Mouse (Mus musculus) heart, postnatal 4 days (tissue): Measurements from ENCODE around the gene Zfp771. TPM values are rescaled to one million over a fixed set of nuclear protein-coding genes. Genes with fewer than 3 reads are reported as not detected.

ENCODE experiments used
- DNase-seq: peaks from one replicate; pipeline ENCODE4 v3.0.0; 2021
- total RNA-seq, 2 experiments: library from RNA; stranded (reverse); gene quantifications; 2 replicates each; pipeline ENCODE4 v1.2.3; 2021

The Zfp771 gene
- total RNA-seq: 10 to 100 TPM; 11.6 to 14.2 TPM

DNA sequence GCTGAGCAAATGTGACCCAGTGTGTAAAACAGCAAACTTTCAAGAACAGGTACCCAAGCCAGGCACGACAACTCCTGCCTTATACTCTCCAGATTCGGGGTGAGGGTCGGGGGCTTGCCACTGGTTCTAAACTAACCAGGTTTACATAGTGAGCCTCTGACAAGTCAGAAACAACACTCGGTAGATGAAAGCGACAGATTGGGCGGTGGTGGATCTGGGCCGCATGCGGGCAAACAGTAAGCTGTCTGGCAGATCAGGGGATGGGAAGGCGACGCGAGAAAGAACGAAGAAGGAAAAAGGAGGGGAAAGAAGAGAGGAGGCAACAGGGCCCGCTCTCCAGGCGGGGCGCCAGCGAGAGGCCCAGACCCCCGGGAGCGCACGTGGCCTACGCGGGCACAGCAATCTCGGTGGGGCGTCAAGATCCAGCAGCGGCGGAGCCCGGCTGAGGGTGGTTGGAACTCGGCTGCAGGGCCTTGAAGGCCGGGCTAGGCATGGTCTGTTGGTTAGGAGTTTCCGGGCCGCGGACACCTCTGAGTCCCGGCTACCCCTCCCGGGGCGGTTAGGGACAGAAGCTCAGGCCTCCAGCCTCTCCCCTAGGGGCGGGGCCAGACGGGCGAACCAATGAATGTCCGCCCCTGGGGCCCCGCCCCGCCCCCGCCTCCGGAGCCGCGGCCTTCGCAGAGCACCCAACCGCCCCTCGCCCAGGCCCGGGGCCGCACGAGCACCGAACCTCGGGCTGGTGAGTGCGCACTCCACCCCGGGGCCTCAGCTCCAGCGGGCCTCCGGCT, at the start of gene Zfp771:
Gene Zfp771, plus strand, starts transcription at position 405 of the 788 bp plus-strand sequence.
- DNase-seq: peak; percentile 95

DNA sequence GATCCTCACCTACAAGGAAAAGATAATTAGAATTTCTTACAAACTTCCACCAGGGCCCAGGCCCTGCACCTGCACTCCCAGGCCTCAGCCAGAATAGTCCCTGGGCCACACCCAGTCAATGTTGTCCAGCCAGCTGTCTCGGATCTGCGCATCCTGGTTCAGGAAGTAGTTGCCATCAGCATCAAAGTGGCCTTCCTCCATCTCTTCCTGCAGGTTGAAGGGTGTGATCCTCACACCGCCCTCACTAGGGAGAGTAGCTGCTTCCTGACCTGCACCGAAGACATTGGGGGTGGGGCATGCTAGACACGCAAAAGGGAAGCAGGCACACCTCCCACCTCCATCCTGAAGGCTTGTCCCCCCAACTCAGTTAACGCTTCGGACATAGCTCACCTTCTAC, 49.4 kb upstream of the Zfp771 start:
- DNase-seq: no peak

DNA sequence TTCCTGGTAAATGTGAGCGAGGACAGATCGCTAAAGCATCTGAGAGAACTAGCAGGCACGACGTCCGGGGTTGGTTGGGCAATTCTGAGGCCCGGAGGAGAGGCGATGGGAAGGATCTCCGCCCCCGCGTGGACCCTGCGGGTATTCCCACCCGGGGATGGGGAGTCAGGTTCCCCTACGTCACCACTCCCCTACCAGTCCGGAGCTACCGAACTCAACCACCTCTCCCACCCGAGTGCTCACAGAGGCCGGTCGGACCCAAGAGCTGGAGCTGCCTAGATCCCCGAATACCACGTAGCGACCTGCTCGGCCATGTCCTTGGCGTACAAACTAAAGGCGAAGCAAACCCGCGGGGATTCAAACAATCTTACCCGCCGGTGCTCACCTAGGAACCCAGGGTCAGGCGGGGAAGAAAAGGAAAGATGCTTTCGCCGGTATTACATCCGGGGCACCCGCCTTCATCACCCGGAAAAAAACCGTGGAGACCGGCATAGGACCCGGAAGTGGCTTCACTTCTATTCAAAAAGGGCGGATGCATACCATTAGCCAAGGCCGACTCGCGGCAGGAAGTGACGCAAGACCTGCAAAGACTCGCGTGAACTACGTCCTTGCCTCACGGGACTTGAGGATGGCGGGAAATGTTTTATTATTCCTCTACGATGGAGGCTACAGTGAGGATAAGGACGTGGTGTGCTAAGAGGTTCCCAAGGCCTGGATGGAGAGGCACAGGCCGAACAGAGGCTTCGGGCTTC, 48.4 kb upstream of the Zfp771 start, which contains the start of gene Cd2bp2:
Gene Cd2bp2, minus strand, starts transcription at position 507 of the 752 bp plus-strand sequence.
- peak; percentile 95 for DNase-seq

DNA sequence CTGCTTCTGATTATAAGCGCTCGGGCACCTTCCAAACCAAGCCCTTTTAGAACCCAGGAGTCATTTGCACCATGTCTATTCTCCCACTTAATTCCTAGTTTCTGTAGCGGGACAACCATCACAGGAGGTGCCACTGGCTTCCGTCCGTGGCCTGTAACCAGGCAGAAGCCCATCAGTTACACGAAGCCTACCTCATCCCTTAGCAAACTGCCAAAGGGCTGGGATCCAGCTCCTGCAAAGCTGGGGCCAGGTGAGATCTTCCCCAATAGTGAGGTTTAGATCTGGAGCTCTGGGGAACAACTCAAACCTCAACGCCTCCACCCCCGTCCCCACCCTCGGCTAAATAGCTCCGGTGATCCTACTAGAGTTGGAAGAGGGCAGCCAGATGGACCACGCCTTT, 47.6 kb upstream of the Zfp771 start:
- no peak for DNase-seq

DNA sequence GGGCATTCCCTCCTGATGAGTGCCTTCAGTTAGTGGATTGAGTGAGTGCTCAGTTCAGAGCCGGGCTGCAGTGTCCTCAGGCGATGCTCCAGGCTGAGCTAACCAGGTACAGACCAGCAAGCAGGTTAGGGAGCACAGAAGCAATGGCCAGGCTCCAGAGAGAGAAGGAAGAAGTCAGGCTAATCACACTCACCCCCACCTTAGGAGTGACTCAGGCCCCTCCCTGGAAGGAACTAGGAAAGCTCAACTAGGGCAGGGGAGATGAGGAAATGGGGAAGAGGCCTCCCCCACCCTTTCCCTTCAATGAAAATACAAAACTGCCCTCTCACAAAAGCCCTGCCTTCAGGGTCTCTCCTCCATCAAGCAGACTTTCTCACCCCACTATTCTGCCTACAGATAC, 37.5 kb upstream of the Zfp771 start:
- no peak for DNase-seq

DNA sequence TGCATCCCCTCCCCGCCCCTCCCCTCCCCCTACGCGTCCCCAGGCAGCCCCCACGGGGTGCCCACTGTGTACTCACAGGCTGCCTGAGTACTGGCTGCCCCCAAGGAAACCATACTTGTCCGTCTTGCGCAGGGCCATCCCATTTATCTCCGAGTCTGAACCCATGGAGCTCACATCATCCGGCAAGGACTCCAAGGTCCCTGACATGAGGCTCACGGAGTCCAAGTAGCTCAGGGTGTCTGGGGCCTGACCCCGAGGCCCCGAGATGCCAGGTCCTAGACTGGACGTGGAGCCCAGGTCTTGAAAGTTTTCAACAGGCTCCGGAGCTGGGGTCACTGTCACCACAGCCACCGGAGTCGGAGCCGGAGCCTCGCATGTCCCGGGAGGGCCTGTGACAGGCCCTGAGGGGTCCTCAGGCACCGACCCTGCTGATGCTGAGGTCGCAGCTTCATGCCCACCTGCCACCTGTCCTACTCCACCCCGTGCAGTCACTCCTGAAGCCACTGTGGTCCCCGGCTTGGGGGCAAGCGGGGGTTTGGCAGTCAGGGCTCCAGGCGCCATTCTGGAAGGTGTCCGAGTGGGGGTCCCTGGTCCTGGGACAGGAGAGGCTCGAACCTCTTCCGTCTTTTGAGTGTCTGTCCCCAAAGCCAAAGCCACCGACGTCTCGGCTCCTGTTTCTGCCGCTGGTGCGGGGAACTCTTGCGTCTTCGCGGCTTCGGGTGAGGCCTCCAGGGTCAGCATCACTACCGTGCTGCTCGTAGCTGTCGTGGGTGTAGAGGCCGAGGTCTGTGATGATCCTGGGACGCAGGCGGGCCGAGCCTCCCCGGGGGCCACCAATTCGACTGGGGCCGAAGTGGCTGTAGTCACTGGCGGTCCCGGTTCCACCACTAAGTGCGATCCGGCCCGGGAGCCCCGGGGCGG, 36.4 kb upstream of the Zfp771 start:
- DNase-seq: no peak

DNA sequence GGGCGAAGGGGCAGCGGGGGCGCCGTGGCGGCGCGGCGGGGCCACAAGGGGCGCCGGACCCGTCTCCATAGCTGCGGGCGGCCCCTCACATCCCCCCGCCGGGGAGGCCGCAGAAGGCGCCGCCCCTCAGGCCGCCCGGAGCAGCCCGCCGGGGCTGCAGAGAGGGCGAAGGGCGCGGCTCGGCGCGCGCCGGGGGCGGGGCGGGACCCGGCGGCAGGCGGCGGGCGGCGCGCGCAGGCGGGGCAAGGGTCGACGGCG, 35.9 kb upstream of the Zfp771 start, which contains the start of gene Tbc1d10b:
Gene Tbc1d10b, minus strand, starts transcription at position 174 of the 258 bp plus-strand sequence.
- no peak for DNase-seq

DNA sequence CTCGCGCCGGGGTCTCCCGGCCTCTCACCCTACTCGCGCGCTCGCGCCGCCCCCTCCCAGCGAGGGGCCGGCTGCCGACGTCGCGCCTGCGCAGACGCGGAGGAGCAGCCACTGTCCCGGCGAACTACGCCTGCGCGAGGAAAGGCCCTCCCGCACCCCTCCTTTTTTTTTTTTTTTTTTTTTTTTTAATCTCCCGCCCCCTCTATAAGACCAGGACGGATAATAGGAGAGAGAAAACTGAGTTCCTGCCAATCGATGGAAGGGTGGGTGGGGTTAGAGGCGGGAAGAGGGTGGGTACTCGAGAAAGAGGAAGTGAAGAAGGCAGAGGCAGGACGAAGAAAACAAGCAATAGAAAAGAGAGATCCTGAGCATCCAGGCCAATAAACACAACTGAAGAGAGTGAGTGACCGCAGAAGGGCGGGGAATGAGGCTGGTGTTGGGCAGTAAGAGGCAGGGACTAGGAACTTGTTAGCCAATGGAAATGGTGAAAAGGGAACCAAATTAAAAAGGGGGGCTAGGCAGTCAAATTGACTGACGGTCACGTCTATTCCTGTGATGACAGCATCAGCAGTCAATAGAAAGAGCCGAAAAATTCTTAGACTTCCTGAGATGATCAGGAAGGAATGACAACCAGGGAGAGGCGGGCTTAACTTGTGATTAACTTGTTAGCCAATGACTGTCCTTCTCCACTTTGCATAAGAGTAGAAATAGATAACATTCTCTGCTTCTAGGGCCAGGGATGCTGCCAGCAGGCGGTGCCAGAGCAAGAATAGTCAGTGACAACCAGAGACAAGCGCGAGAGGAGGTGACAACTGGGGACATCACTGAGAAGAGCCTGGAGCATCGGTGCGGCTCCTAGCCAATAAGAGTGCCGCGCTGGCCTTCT, 35.3 kb upstream of the Zfp771 start, which contains the start of gene Mylpf:
Gene Mylpf, plus strand, starts transcription at position 338 of the 886 bp plus-strand sequence.
- peak; percentile 96 for DNase-seq

DNA sequence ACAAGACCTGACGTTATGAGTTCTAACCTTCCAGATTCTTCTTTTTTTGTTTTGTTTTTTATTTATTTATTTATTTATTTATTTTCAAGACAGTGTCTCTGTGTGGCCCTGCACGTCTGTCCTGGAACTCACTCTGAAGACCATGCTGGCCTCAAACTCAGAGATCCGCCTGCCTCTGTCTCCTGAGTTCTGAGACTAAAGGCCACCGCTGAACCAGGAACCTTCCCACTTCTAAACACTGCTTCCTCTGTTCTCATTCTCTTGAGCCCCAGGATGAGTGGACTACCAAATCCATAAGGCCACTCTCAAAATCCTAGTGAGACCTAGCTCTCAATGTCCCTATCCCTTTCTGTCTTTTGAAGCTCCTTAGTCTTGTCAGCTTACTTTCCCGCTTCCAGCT, 34.2 kb upstream of the Zfp771 start:
- no peak for DNase-seq

DNA sequence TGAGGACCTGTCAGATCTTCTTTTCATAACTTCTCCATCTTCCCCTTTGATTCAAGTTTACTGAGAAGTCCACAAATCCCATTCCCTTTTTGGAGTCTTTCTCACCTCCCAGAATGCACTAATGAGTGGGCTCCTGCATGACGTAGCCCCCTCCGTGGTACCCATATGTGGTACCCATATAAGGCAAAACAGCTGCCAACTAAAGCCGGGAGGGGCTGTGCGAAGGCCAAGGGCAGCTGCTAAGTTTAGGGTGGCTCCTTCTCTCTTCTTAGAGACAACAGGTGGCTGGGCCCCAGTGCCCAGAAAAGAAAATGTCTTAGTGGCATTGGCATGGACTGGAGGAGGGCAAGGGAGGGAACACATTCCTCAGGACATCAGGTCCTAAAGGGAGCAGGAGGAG, 33.8 kb upstream of the Zfp771 start:
- no peak for DNase-seq

DNA sequence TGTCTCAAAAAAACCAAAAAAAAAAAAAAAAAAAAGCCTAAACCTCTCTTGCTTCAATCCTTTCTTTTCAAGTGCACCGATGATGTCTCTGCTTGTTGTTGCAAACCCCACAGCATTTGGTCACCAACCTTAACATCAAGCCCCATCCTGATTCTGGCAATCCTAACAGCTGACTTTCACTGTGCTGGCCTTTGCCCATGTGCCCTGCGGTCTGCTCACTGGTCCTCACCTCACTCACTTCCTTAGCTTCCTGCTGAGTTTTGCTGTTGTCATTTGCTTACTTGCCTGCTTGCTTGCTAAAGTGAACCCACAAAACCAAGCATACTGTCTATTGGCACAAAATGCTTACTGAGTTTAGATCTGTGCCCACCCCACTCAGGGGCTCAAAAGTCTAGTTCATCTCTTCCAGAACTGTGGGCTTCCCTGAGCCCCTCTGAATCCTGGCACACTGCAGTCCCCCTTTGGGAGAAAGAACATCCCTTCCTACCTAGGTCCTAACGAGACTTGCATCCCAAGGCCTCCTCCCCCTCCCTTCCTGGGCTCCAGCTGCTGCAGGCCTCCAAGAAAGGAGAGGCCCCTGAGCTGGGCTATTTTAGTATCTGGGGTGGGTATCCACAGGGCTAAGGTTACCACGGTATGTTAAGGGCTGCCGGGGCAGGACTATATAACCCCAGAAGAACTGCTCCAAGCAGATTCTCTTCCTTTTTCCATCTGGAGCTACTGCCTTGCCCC, 32.9 kb upstream of the Zfp771 start:
- DNase-seq: no peak

DNA sequence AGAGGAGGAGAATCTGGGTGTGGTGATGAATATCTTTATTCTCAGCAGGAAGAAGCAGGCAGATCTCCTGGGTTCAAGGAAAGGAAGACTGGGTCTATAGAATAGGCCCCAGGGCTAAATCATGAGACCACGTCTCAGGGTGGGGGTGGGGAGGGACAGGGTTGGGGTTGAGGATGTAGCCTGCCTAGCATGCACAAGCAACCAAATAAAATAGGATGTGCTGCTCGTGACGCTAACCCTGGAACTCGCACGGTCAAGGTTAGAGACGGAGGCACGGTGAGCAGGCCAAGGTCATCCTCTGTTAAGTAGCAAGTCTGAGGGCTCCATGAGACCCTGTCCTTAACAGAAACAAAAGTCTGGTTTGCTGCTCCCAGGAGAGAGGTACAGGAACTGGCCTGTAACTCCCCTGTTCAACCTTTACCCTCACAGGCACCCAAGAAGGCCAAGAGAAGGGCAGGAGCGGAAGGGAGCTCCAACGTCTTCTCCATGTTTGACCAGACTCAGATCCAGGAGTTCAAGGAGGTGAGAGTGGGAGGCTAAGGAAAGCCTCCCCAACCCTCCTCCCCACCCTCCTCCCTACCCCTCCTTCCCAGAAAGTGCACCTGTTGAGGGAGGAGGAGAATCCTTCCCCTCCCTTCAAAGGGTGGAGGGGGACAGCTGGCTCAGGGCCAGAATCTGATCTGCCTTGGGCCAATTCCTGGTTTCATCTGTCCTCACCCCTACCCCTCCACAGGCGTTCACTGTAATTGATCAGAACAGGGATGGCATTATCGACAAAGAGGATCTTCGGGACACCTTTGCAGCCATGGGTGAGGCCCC, 31.4 kb upstream of the Zfp771 start:
- DNase-seq: no peak

DNA sequence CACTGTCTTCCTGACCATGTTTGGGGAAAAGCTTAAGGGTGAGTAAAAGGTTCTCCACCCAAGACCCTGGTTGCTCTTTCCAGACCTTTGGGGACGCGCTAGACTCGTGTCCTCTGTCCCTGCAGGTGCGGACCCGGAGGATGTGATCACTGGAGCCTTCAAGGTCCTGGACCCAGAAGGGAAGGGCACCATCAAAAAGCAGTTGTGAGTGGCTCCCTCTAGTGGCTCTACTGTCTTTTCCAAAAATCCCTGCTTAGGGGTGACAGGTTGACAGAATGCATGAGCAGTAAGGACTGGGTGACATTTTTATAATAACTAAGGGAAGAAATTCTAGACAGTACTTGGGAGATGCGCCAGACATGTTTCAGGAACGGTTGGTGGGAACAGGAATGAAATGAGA, 30.6 kb upstream of the Zfp771 start:
- peak; percentile 53 for DNase-seq

DNA sequence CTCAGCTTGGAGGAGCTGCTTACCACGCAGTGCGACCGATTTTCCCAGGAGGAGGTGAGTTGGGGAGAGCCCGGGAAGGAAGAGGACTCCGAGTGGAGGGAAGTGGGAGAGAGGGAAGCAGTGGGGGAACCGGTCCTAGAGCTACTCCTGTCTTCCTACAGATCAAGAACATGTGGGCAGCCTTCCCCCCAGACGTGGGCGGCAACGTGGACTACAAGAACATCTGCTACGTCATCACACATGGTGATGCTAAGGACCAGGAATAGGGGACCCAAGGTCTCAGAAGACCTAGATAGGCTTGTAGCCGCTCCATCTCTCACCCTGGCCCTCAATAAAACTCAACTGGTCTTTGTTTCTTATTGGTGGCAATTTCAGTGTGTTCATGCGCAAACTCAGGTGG, 30.1 kb upstream of the Zfp771 start:
- no peak for DNase-seq

DNA sequence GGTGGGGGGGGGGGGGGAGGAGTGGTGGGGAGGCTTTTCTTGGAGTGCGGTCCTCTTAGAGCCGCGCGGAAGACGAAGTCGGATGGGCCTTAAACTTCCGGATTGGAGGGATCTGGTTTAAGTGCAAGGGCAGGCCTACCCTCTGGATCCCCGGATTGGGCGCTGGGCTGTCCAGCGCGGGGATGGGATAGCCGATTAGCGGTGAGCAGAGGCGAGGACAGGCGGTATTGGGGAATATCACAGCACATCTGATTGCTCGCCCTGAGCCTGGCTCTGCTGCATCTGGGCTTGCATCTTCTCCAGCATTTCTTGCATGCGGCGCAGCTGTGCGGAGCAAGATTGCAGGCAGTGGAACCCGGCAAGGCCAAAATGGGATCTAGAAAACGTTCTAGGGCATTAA, 29.6 kb upstream of the Zfp771 start:
- no peak for DNase-seq

DNA sequence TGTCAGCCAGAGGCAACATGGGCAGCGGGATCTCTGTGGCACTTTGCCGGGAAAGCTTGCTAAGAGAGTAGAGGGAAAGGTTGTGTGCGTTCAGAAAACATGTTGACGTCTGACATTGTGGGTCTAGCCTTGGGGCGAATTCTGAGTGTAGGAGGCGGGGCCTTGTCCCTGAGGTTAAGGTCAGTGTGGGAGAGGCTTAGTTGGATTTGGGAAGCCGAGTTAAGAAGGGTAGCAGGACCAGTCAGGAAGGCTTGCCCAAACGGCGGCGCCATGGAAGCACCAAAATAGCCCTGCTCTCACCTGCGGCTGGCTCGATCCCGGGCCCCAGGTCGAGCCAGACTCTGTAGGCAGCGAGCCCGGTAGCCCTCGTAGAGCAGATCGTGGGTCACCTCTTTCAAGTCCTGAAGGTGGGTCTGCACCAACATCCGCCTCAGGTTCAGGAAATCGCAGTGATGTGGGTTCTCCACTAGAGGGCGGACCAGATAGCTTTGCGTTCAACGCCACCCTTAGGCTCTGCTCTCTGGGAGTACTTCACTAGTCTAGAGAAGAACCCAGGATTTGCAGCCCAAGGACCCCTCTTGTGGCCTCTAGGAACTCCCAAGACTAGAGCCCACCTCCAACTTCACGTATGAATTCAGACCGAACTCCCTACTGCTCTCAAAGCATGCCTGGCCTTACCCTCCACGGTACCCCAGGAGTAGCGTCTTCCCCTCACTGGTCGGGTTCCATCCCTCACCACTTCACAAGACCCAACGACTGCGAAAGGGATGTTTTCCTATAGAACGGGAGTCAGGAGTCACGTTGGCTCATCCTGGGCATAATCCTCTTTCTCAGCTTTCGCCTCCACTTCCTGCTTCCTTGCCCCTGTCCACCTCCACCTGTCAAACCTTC, 28.8 kb upstream of the Zfp771 start:
- peak; percentile 74 for DNase-seq

DNA sequence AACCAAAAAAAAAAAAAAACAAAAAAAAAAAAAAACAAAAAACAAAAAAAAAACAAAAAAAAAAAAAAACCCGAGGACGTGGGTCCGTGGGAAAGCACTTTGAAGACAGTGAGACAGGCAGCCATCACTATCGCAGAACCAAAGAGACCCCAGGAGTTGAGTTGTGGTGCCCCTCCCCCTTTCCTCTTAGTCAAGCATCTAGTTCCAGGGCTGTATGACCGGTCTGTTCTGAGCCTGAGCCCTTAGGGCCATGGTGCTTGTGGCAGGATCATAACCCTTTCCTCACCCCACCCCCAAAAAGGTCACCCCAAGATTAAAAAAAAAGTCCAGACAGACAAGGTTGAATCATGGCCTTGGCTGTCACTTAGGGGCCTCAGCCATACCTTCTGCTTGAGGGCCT, 27.8 kb upstream of the Zfp771 start:
- no peak for DNase-seq

DNA sequence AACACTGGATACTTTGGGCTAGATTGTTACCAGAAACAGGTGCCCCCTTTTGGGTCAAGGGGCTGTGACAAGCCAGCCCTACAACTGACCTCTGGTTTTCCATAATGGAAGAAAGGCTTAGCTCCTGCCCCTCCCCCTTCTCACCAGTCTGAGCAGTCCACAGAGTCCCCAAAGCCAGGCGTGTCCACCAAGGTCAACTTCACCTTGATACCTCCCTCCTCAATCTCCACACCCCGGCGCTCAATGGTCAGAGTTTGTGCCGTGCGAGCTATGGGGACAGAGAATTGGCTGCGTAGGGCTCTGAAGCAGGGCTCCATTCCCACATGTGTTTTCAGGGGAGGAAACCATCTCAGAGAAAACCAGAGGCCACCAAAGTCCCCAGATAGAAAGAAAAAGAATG, 26.6 kb upstream of the Zfp771 start:
- no peak for DNase-seq
